Mouse (Mus musculus): ENCODE measurements around the gene Kirrel3. TPM values are rescaled to one million over a fixed set of nuclear protein-coding genes. Genes with fewer than 3 reads are reported as not detected.

Gene Kirrel3
- polyA plus RNA-seq, 1 experiment = not detected

GRCm38 (mm10) chr9:34905164-34905563, 419.5 kb downstream of the Kirrel3 start:
- H3K27me3 ChIP-seq (replicated peaks) = no peaks in the 10 kb centered on the region
- no peaks in the 10 kb centered on the region for H3K36me3 ChIP-seq (replicated peaks; ENCODE audit: low read length)
- no peak overlapping the region for H3K4me3 ChIP-seq (replicated peaks)
- H3K4me1 ChIP-seq = no peaks in the 10 kb centered on the region
- no peak for TF ChIP-seq FLI1 (IDR thresholded peaks at IDR 0.05; ENCODE audit: low read length)
- TF ChIP-seq GATA1 (IDR thresholded peaks at IDR 0.05; ENCODE audit: borderline replicate concordance, low read length) = no peak
- H3K9me3 ChIP-seq = no peaks in the 10 kb centered on the region

- Histone ChIP-seq H3K4me1 (no peaks in the 10 kb centered on the region), H3K4me3 (replicated peaks) (no peak overlapping the region), H3K9me3 (no peaks in the 10 kb centered on the region), H3K36me3 (replicated peaks; ENCODE audit: low read length) (no peaks in the 10 kb centered on the region), H3K27me3 (replicated peaks) (no peaks in the 10 kb centered on the region)
- TF ChIP-seq GATA1 (IDR thresholded peaks at IDR 0.05; ENCODE audit: borderline replicate concordance, low read length) = no peak
- no peak for TF ChIP-seq FLI1 (IDR thresholded peaks at IDR 0.05; ENCODE audit: low read length)
Measured at GRCm38 (mm10) chr9:34908040-34908439, 422.3 kb downstream of the Kirrel3 start.

GRCm38 (mm10) chr9:34911838-34912237, 426.1 kb downstream of the Kirrel3 start:
- no peaks in the 10 kb centered on the region for H3K9me3 ChIP-seq
- TF ChIP-seq FLI1 (IDR thresholded peaks at IDR 0.05; ENCODE audit: low read length) (no peak), GATA1 (IDR thresholded peaks at IDR 0.05; ENCODE audit: borderline replicate concordance, low read length) (no peak)

GRCm38 (mm10) chr9:34912273-34912972, 426.7 kb downstream of the Kirrel3 start:
- no peaks in the 10 kb centered on the region for H3K27me3 ChIP-seq (replicated peaks)
- no peaks in the 10 kb centered on the region for H3K4me1 ChIP-seq
- H3K9me3 ChIP-seq = no peaks in the 10 kb centered on the region
- no peak for TF ChIP-seq GATA1 (IDR thresholded peaks at IDR 0.05; ENCODE audit: borderline replicate concordance, low read length)
- TF ChIP-seq FLI1 (IDR thresholded peaks at IDR 0.05; ENCODE audit: low read length) = no peak
- H3K36me3 ChIP-seq (replicated peaks; ENCODE audit: low read length) = no peaks in the 10 kb centered on the region
- no peak overlapping the region for H3K4me3 ChIP-seq (replicated peaks)

More at GRCm38 (mm10) chr9:34911838-34912237, 426.1 kb downstream of the Kirrel3 start:
- H3K27me3 ChIP-seq (replicated peaks) = no peaks in the 10 kb centered on the region
- H3K4me3 ChIP-seq (replicated peaks) = no peak overlapping the region
- H3K4me1 ChIP-seq = no peaks in the 10 kb centered on the region
- H3K36me3 ChIP-seq (replicated peaks; ENCODE audit: low read length) = no peaks in the 10 kb centered on the region

- TF ChIP-seq GATA1 (IDR thresholded peaks at IDR 0.05; ENCODE audit: borderline replicate concordance, low read length) (no peak), FLI1 (IDR thresholded peaks at IDR 0.05; ENCODE audit: low read length) (no peak)
- no peaks in the 10 kb centered on the region for H3K36me3 ChIP-seq (replicated peaks; ENCODE audit: low read length)
- no peaks in the 10 kb centered on the region for H3K9me3 ChIP-seq
- no peak overlapping the region for H3K4me3 ChIP-seq (replicated peaks)
- H3K27me3 ChIP-seq (replicated peaks) = no peaks in the 10 kb centered on the region
- no peaks in the 10 kb centered on the region for H3K4me1 ChIP-seq
Measured at GRCm38 (mm10) chr9:34912996-34913395, 427.3 kb downstream of the Kirrel3 start.

GRCm38 (mm10) chr9:34918976-34919375, 433.3 kb downstream of the Kirrel3 start:
- H3K36me3 ChIP-seq (replicated peaks; ENCODE audit: low read length) = no peaks in the 10 kb centered on the region
- H3K27me3 ChIP-seq (replicated peaks) = peaks cover 3% of the 10 kb centered on the region
- TF ChIP-seq GATA1 (IDR thresholded peaks at IDR 0.05; ENCODE audit: borderline replicate concordance, low read length) (no peak), FLI1 (IDR thresholded peaks at IDR 0.05; ENCODE audit: low read length) (no peak)
- H3K9me3 ChIP-seq = no peaks in the 10 kb centered on the region
- no peaks in the 10 kb centered on the region for H3K4me1 ChIP-seq
- no peak overlapping the region for H3K4me3 ChIP-seq (replicated peaks)

GRCm38 (mm10) chr9:34920116-34920515, 434.4 kb downstream of the Kirrel3 start:
- no peaks in the 10 kb centered on the region for H3K4me1 ChIP-seq
- H3K27me3 ChIP-seq (replicated peaks) = peaks cover 3% of the 10 kb centered on the region
- no peaks in the 10 kb centered on the region for H3K9me3 ChIP-seq
- H3K36me3 ChIP-seq (replicated peaks; ENCODE audit: low read length) = no peaks in the 10 kb centered on the region
- no peak overlapping the region for H3K4me3 ChIP-seq (replicated peaks)
- TF ChIP-seq FLI1 (IDR thresholded peaks at IDR 0.05; ENCODE audit: low read length) (no peak), GATA1 (IDR thresholded peaks at IDR 0.05; ENCODE audit: borderline replicate concordance, low read length) (no peak)

GRCm38 (mm10) chr9:34921941-34922340, 436.2 kb downstream of the Kirrel3 start:
- Histone ChIP-seq H3K4me3 (replicated peaks) (no peak overlapping the region), H3K36me3 (replicated peaks; ENCODE audit: low read length) (no peaks in the 10 kb centered on the region), H3K27me3 (replicated peaks) (peaks cover 3% of the 10 kb centered on the region), H3K4me1 (no peaks in the 10 kb centered on the region), H3K9me3 (no peaks in the 10 kb centered on the region)
- TF ChIP-seq GATA1 (IDR thresholded peaks at IDR 0.05; ENCODE audit: borderline replicate concordance, low read length) (no peak), FLI1 (IDR thresholded peaks at IDR 0.05; ENCODE audit: low read length) (no peak)

GRCm38 (mm10) chr9:34922716-34923115, 437.0 kb downstream of the Kirrel3 start:
- Histone ChIP-seq H3K4me1 (no peaks in the 10 kb centered on the region), H3K9me3 (no peaks in the 10 kb centered on the region), H3K36me3 (replicated peaks; ENCODE audit: low read length) (no peaks in the 10 kb centered on the region), H3K4me3 (replicated peaks) (no peak overlapping the region), H3K27me3 (replicated peaks) (peaks cover 3% of the 10 kb centered on the region)
- TF ChIP-seq GATA1 (IDR thresholded peaks at IDR 0.05; ENCODE audit: borderline replicate concordance, low read length) (no peak), FLI1 (IDR thresholded peaks at IDR 0.05; ENCODE audit: low read length) (no peak)

GRCm38 (mm10) chr9:34923134-34923931, 437.6 kb downstream of the Kirrel3 start:
- TF ChIP-seq FLI1 (IDR thresholded peaks at IDR 0.05; ENCODE audit: low read length) = no peak
- TF ChIP-seq GATA1 (IDR thresholded peaks at IDR 0.05; ENCODE audit: borderline replicate concordance, low read length) = no peak
- H3K27me3 ChIP-seq (replicated peaks) = peaks cover 3% of the 10 kb centered on the region

More at GRCm38 (mm10) chr9:34923134-34923931, 437.6 kb downstream of the Kirrel3 start:
- no peaks in the 10 kb centered on the region for H3K4me1 ChIP-seq
- H3K36me3 ChIP-seq (replicated peaks; ENCODE audit: low read length) = no peaks in the 10 kb centered on the region
- H3K4me3 ChIP-seq (replicated peaks) = no peak overlapping the region
- H3K9me3 ChIP-seq = no peaks in the 10 kb centered on the region

All from megakaryocyte, embryonic 14.5 days (primary cell).